Mouse (Mus musculus): Measurements from ENCODE around the gene Tnfaip3. TPM values are rescaled to one million over a fixed set of nuclear protein-coding genes. Genes with fewer than 3 reads are reported as not detected.

Gene Tnfaip3
- polyA plus RNA-seq, 1 experiment from 2014 or later, result 2.8 TPM

DNA sequence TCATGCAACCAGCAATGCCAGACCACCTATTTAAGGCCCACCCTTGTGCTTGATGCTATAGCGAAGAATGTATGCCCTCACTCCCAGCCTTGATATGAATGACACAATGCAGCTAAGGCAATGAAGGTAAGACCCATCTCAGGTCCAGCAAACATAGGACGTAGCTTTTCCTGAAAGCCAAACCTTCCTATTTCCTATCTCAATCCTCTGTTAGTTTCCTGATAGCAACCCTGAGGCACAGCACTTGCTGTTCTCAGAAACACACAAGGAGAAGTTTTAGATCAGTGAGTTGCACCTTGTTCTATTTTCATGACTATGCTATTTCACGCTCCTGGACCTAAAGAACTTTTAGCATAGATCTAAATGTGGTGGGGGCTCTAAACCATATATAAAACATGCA lies 2.1 kb downstream of the Tnfaip3 start:
- Histone ChIP-seq H3K9me3 (no peaks in the 10 kb centered on the region), H3K4me1 (peaks cover 12% of the 10 kb centered on the region), H3K9ac (no peak overlapping the region), H3K36me3 (no peaks in the 10 kb centered on the region), H3K4me3 (no peak overlapping the region), H3K4me2 (peak overlapping the region; percentile 9), H3K27ac (no peak overlapping the region), H3K27me3 (peaks cover 6% of the 10 kb centered on the region)
- 85% methylated on average over 3 of the region's 3 CpGs for WGBS
- no peak for ATAC-seq (ENCODE audit: insufficient number of reproducible peaks, insufficient read depth, low FRiP score, low TSS enrichment, low read depth)

DNA sequence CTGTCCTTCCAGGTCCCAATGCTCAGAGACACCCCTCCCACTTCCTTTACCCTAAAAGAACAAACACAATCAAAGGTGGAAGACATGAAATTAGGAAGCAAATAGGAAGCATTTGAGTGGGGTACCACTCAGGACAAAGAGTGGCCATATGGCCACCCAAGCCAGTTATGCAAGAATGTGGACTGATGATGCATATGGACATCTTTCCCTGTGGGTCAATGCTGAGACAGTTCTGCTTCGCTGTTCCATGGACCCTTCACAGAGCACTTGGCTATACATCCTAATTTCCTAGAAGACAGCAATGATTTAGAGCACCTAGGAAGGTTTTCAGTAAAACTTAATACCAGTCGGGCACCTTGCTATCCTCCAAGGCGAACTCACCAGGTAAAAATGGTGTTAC lies 2.8 kb downstream of the Tnfaip3 start:
- no peak overlapping the region for H3K27ac ChIP-seq
- no peaks in the 10 kb centered on the region; the same call in 1 of the 2 replicates for H3K36me3 ChIP-seq
- H3K4me1 ChIP-seq, result peaks cover 12% of the 10 kb centered on the region
- H3K4me2 ChIP-seq, result no peak overlapping the region
- WGBS, result 92% methylated on average over 3 of the region's 3 CpGs
- no peak for ATAC-seq (ENCODE audit: insufficient number of reproducible peaks, insufficient read depth, low FRiP score, low TSS enrichment, low read depth)
- H3K9ac ChIP-seq, result no peak overlapping the region
- no peak overlapping the region for H3K4me3 ChIP-seq
- peaks cover 6% of the 10 kb centered on the region for H3K27me3 ChIP-seq
- H3K9me3 ChIP-seq, result no peaks in the 10 kb centered on the region

DNA sequence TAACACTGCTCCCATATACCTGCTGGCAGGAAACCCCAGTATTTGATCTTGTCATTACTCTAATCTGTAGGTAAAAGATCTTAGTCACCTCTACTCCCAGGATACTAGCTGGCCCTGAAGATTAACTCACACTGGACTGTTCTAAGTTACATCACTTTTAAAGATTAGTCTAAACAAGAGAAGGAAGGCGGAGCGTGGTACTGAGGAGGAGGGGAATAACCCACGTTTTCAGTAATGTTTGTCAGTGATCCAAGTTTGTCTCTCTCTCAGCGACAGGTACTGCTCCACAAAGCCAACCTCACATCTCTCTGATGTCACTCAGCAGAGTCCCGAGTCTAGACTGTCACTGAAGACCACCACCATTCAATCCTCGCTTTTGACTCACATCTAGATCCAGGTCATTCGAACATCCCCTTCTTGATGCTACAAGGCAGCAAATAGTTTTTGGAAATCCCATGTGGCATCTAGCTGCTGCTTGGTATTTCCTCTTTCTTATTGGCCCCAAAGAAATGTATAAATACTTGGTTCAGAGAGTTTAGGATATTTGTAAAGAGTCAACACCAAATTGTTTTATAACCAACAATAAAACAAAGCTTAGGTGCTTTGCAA lies 3.5 kb downstream of the Tnfaip3 start:
- H3K9ac ChIP-seq, result no peak overlapping the region
- peaks cover 12% of the 10 kb centered on the region for H3K4me1 ChIP-seq
- 74% methylated on average over 7 of the region's 7 CpGs for WGBS
- H3K27me3 ChIP-seq, result peaks cover under 1% of the 10 kb centered on the region; the same call in 1 of the 2 replicates
- H3K36me3 ChIP-seq, result peaks cover 3% of the 10 kb centered on the region
- H3K4me3 ChIP-seq, result no peak overlapping the region
- no peak overlapping the region for H3K27ac ChIP-seq
- no peak overlapping the region for H3K4me2 ChIP-seq
- no peaks in the 10 kb centered on the region for H3K9me3 ChIP-seq
- no peak for ATAC-seq (ENCODE audit: insufficient number of reproducible peaks, insufficient read depth, low FRiP score, low TSS enrichment, low read depth)

DNA sequence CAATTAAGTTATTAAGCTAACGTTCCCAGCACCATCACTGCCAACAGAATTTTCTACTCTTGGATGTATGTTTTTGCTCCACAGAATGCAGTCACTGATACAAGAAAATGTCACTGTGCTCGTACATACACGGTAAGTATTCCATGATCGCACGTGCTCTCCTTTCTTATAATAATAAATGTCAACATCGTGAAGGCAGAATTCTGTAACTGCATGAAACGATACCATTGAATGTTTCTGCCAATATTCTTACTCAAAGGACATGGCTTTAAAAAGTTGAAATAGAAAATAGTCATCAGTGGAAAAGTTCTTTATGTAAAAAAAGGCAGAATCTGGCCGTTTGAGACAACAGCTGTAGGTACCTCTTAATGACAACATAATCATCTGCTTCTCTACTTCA lies 5.0 kb downstream of the Tnfaip3 start:
- Histone ChIP-seq H3K27me3 (no peaks in the 10 kb centered on the region), H3K4me3 (no peak overlapping the region), H3K36me3 (peaks cover 15% of the 10 kb centered on the region), H3K9ac (no peak overlapping the region), H3K27ac (no peak overlapping the region), H3K4me1 (peaks cover 6% of the 10 kb centered on the region), H3K9me3 (no peaks in the 10 kb centered on the region), H3K4me2 (no peak overlapping the region)
- no peak for ATAC-seq (ENCODE audit: insufficient number of reproducible peaks, insufficient read depth, low FRiP score, low TSS enrichment, low read depth)
- 77% methylated on average over 8 of the region's 8 CpGs for WGBS

DNA sequence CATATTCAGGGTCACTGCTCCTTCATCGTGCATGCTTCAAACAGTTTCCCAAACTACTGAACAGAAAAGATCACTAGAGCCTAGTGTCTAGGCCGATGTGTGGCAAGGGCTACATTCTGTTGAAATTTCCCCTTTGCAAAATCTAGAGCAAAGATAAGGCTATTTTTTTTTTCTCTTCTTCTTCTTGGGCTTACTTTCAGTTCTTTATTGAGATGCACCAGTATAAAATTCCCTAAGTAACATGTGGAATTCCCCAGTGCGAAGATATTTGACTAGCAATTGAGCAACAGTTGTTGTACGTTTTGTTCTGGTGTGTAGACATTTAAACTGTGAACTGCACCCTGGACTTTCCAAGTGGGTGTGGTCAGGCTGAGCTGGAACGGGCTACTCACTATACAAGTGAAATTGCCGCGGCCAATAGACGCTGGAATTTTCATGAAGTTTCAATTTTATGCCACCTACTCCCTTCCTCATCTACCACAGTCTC lies 6.2 kb downstream of the Tnfaip3 start:
- Histone ChIP-seq H3K4me3 (no peak overlapping the region), H3K4me2 (no peak overlapping the region), H3K27me3 (no peaks in the 10 kb centered on the region), H3K36me3 (peaks cover 27% of the 10 kb centered on the region), H3K9me3 (no peaks in the 10 kb centered on the region), H3K4me1 (peaks cover 3% of the 10 kb centered on the region), H3K9ac (no peak overlapping the region), H3K27ac (no peak overlapping the region)
- no peak for ATAC-seq (ENCODE audit: insufficient number of reproducible peaks, insufficient read depth, low FRiP score, low TSS enrichment, low read depth)
- 71% methylated on average over 8 of the region's 8 CpGs for WGBS

DNA sequence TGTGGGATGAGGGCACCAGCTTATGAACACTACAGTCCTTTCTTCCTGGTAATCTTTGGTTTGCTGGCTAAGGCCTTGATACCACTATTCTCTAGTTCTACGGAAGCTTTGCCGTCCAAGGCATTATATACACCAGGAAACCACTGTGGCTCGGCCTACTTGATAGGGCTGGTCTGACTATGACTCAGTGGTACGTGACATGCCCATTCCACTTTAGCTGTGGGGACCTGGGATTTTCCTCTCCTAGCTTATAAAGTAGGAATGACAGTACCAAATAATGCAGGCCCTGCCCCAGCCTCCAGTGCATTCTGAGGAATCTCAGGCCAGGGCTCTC lies 6.9 kb downstream of the Tnfaip3 start:
- H3K4me1 ChIP-seq, result no peaks in the 10 kb centered on the region; the same call in 1 of the 2 replicates
- H3K36me3 ChIP-seq, result peaks cover 32% of the 10 kb centered on the region
- WGBS, result 91% methylated on average over 4 of the region's 4 CpGs
- ATAC-seq (ENCODE audit: insufficient number of reproducible peaks, insufficient read depth, low FRiP score, low TSS enrichment, low read depth), result no peak
- H3K9ac ChIP-seq, result no peak overlapping the region
- no peak overlapping the region for H3K4me3 ChIP-seq
- no peaks in the 10 kb centered on the region for H3K27me3 ChIP-seq
- H3K4me2 ChIP-seq, result no peak overlapping the region
- H3K27ac ChIP-seq, result no peak overlapping the region
- H3K9me3 ChIP-seq, result no peaks in the 10 kb centered on the region

DNA sequence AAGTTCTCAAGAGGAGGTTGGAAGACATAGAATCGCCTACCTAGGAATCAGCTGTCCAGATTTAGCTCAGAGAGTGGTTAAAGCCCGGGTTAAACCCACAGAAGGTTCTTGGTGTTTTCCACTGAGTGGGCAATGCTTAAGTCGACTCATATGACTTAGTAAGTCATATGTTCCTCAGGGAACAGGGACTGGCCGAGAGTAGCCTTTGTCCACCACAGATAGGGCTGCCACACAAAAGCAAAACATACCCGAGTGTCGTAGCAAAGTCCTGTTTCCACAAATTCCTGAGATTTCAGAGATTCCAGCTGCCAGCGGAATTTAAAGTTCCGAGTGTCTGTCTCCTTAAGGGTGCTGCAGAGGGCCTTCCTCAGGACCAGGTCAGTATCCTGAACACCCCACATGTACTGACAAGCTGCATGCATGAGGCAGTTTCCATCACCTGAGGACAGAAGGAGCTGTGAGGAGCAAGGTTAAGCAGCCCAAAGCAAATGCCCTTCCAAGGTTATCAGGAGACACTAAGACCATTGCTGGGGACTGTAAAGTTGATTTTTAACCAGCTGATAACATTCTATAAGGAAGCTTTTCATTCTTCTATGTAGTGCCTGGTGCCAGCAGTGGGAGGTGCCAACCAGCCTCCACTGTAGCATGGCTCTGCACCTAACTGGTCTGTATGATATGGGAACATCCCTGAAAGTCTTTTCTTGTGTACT lies 7.4 kb downstream of the Tnfaip3 start:
- WGBS, result 74% methylated on average over 8 of the region's 8 CpGs
- ATAC-seq (ENCODE audit: insufficient number of reproducible peaks, insufficient read depth, low FRiP score, low TSS enrichment, low read depth), result no peak

DNA sequence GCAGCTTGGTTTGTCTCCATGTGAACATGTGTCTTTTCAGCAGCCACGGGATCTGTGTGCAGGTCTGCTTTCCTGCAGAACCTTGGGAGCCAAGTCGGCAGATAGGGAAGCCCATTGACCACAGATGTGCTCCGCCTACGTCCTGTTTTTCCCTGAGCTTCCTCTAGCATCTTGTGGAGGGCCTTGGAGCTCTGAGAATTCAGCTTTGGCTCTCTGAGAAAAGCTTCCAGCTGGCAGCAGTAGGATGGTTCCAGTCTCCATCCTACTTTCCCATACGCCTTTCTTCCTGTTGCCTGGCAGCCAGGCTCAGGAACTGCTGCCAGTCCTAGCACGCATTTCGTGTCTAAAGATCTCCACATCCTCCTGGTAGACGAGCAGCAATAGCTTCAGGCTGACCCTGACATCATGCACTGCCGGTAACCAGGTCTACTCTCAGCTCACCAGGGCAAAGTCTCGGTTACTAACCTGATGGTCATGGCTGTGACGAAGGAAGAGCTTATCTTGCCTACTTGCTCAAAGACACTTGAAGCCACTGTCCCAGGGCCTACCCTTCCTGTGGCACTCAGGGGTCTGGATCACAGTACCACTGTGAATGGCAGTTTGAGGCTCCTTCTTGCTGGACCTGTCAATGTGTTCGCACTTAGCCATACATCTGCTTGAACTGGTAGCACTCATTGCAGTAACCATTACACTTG lies 13.2 kb downstream of the Tnfaip3 start:
- WGBS, result 87% methylated on average over 12 of the region's 12 CpGs
- no peaks in the 10 kb centered on the region for H3K9me3 ChIP-seq
- no peak overlapping the region for H3K9ac ChIP-seq
- H3K27ac ChIP-seq, result no peak overlapping the region
- no peak for ATAC-seq (ENCODE audit: insufficient number of reproducible peaks, insufficient read depth, low FRiP score, low TSS enrichment, low read depth)
- no peaks in the 10 kb centered on the region for H3K27me3 ChIP-seq
- H3K4me1 ChIP-seq, result no peaks in the 10 kb centered on the region
- no peak overlapping the region for H3K4me2 ChIP-seq
- no peak overlapping the region for H3K4me3 ChIP-seq
- peaks cover 66% of the 10 kb centered on the region for H3K36me3 ChIP-seq

More for the DNA sequence above, 7.4 kb downstream of the Tnfaip3 start:
- no peak overlapping the region for H3K9ac ChIP-seq
- H3K4me3 ChIP-seq, result no peak overlapping the region
- no peaks in the 10 kb centered on the region; the same call in 1 of the 2 replicates for H3K4me1 ChIP-seq
- no peaks in the 10 kb centered on the region for H3K9me3 ChIP-seq
- H3K36me3 ChIP-seq, result peaks cover 37% of the 10 kb centered on the region
- no peak overlapping the region for H3K27ac ChIP-seq
- H3K4me2 ChIP-seq, result no peak overlapping the region
- no peaks in the 10 kb centered on the region for H3K27me3 ChIP-seq

DNA sequence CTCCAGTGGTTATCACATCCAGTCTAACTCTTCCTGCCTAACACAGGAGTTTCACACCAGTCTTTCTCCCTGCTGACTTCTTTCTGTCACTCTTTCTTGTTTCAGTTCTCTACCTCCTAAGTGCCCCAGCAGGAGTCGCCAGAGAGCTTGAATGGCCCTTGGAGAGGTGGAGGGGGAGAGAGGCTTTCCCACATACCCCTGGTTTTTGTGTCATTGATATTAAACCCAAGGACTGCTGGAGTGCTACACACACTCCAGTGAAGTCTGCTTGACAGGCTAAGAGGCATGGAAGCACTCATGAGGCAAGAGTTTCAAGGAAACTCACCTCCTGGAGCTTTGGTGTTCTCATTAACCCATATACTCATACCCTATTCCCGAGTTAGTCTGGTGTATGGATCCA lies 16.0 kb downstream of the Tnfaip3 start:
- Histone ChIP-seq H3K27ac (no peak overlapping the region), H3K4me3 (no peak overlapping the region), H3K9ac (no peak overlapping the region), H3K4me1 (no peaks in the 10 kb centered on the region), H3K4me2 (no peak overlapping the region), H3K27me3 (no peaks in the 10 kb centered on the region), H3K36me3 (peaks cover 41% of the 10 kb centered on the region), H3K9me3 (no peaks in the 10 kb centered on the region)
- 72% methylated on average over 2 of the region's 2 CpGs for WGBS
- no peak for ATAC-seq (ENCODE audit: insufficient number of reproducible peaks, insufficient read depth, low FRiP score, low TSS enrichment, low read depth)

DNA sequence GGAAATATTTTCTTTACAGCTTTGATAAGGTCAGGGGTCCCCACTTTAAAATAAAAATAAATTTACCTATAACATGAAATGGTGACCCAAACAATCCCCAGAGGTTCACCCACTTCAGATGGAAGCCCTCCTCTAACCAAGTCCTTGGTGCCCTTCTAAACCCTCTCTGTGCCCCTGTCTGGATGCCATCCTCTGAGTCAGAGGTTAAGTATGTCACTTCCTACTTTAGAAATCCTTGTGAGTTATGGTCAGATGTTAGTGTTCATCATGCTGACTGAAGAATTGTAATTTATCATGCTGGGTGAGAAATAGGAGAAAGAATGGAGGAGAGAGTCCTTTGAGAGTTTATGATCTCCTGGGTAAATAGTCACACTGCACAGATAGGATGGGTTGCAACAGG lies 19.1 kb downstream of the Tnfaip3 start:
- Histone ChIP-seq H3K9me3 (no peaks in the 10 kb centered on the region), H3K27ac (no peak overlapping the region), H3K36me3 (peaks cover 12% of the 10 kb centered on the region), H3K9ac (no peak overlapping the region), H3K4me2 (no peak overlapping the region), H3K4me3 (no peak overlapping the region), H3K27me3 (no peaks in the 10 kb centered on the region), H3K4me1 (no peaks in the 10 kb centered on the region)
- no peak for ATAC-seq (ENCODE audit: insufficient number of reproducible peaks, insufficient read depth, low FRiP score, low TSS enrichment, low read depth)

DNA sequence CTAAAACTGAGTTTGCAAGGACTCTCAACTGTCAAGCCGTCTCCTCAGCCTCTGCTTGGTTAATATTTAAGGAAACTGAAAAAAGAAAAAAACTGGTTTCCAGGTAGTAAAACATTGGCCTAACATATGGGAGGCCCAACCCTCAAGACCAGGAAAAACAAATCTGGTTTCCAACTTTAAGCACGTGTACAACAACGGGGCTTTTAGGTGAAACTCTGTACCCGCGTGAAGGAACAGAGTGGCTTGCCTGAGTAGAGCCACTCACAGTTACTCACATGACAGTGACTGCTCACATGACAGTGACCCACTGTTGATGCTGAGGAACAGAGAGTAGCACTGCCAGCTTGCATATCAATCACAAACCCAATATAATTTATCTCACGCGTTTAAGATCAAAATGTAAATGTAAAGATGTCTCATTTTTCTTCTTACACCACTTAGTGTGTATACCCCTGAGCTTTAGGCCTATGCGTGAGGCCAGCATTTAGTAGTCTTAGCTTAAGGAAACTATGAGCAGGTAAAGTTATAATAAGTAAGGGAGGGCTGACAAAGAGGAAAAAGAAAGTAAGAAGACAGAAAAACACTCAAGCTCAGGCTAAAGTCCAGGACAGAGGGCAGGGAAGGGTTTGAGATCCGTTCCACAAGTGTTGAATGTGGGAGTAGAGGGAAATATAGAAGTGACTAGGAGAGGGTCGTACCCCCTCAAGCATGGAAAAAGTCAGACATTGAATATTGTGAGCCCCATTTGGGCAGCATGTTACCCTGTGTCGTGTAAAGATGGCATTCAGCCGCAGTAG lies 19.8 kb downstream of the Tnfaip3 start:
- H3K4me1 ChIP-seq, result no peaks in the 10 kb centered on the region
- no peak for ATAC-seq (ENCODE audit: insufficient number of reproducible peaks, insufficient read depth, low FRiP score, low TSS enrichment, low read depth)
- no peak overlapping the region for H3K4me2 ChIP-seq
- H3K4me3 ChIP-seq, result no peak overlapping the region
- H3K27ac ChIP-seq, result no peak overlapping the region
- H3K27me3 ChIP-seq, result no peaks in the 10 kb centered on the region
- H3K36me3 ChIP-seq, result peaks cover 8% of the 10 kb centered on the region; the same call in 1 of the 2 replicates
- H3K9ac ChIP-seq, result no peak overlapping the region
- no peaks in the 10 kb centered on the region for H3K9me3 ChIP-seq
- 89% methylated on average over 12 of the region's 12 CpGs for WGBS
